ENCODE assay signal across 29 mouse cellular contexts in the genomic region with DNA sequence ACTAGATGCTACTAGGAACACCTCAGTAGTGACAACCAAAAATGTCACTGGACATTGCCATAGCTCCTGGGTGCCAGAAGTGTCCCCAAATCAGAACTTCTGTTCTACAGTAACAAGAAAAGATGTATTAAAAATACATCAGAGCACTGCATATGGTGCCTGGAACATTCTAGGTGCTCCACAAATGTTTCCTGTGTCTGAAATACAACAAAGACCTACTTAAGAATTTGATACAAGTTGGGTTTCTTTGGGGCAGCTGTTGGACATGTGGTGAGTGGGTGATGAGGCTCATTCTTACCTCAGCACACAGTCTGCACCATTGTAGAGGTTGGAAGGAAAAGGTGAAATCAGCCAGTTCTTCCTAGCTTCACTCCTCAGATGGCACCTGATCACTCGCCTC. TPM values are rescaled to one million over a fixed set of nuclear protein-coding genes. Genes with fewer than 3 reads are reported as not detected.
DNase-seq lines count a peak whose midpoint lies in the region; ATAC-seq and TF ChIP-seq lines count a peak whose summit lies in the region.
"Had no signal": no experiment of that assay in that cellular context is flagged by ENCODE, and none has a peak within 500 bp of the region (broad histone marks: within the 10 kb centered on the region; RNA-seq: fewer than 3 reads in every experiment).

No protein-coding gene starts in this region.

- peaks cover 41% of the 10 kb centered on the region for H3K36me3 ChIP-seq in liver, postnatal 0 days (replicated peaks; ENCODE audit: insufficient read depth, low read length)
- peaks cover 57% of the 10 kb centered on the region for H3K36me3 ChIP-seq in liver, embryonic 12.5 days
- peaks cover 5 to 16% of the 10 kb centered on the region in 2 experiments for H3K36me3 ChIP-seq in MEL (ENCODE audit: control insufficient read depth in 1 of 2, insufficient read depth in 2 of 2, low read length in 2 of 2)

- H3K79me2 ChIP-seq in MEL (ENCODE audit: control insufficient read depth, insufficient read depth, low read length, poor library complexity) = peaks cover 3% of the 10 kb centered on the region; the same call in 1 of the 2 replicates

- 85% methylated on average over 1 of the region's 1 CpGs for WGBS in liver, postnatal 0 days (ENCODE audit: insufficient replicate concordance)
- 92% methylated on average over 1 of the region's 1 CpGs for WGBS in liver, embryonic 12.5 days (ENCODE audit: insufficient replicate concordance)

- no peaks in the 10 kb centered on the region for H3K27me3 ChIP-seq in liver, postnatal 0 days (ENCODE audit: insufficient read depth, low read length)
- H3K27me3 ChIP-seq in liver, embryonic 12.5 days (replicated peaks) = no peaks in the 10 kb centered on the region
- no peaks in the 10 kb centered on the region for H3K27me3 ChIP-seq in MEL (ENCODE audit: control insufficient read depth in 1 of 2, insufficient read depth in 2 of 2, low read length in 2 of 2)
- H3K27me3 ChIP-seq: CH12.LX, Patski had no signal

- no peak for TF ChIP-seq RAD21 in MEL (IDR thresholded peaks at IDR 0.05; ENCODE audit: low read depth, low read length)

- TF ChIP-seq POLR2A in MEL (IDR thresholded peaks at IDR 0.05; ENCODE audit: control insufficient read depth in 1 of 2, insufficient read depth in 1 of 2, low read depth in 1 of 2, low read length in 2 of 2, poor library complexity in 1 of 2) = no peak

- peaks cover 36% of the 10 kb centered on the region for H3K4me1 ChIP-seq in liver, postnatal 0 days (ENCODE audit: insufficient read depth)
- H3K4me1 ChIP-seq in liver, embryonic 12.5 days = peaks cover 23% of the 10 kb centered on the region
- no peaks in the 10 kb centered on the region; a peak in 2 of 4 replicates for H3K4me1 ChIP-seq in MEL (ENCODE audit: control insufficient read depth in 1 of 2, insufficient read depth in 2 of 2, low read length in 2 of 2)

- no peak for TF ChIP-seq EP300 in liver, postnatal 0 days (IDR thresholded peaks at IDR 0.05; ENCODE audit: low read depth)
- no peak for TF ChIP-seq EP300 in MEL (IDR thresholded peaks at IDR 0.05; ENCODE audit: low read depth in 1 of 2, low read length in 2 of 2)

- H3K27ac ChIP-seq in liver, postnatal 0 days (ENCODE audit: low read depth) = peak overlapping the region; percentile 71
- H3K27ac ChIP-seq in liver, embryonic 12.5 days = no peak overlapping the region
- no peak overlapping the region for H3K27ac ChIP-seq in MEL (ENCODE audit: control insufficient read depth, low read depth, low read length)

- no peak overlapping the region for H3K4me3 ChIP-seq in liver, postnatal 0 days (ENCODE audit: low read depth, low read length)
- H3K4me3 ChIP-seq in liver, embryonic 12.5 days = no peak overlapping the region
- no peak overlapping the region for H3K4me3 ChIP-seq in MEL (ENCODE audit: control insufficient read depth in 1 of 2, insufficient read depth in 1 of 2, low read depth in 2 of 2, low read length in 2 of 2)

- no peak for TF ChIP-seq CTCF in liver, postnatal 0 days (IDR thresholded peaks at IDR 0.05; ENCODE audit: low read depth)
- TF ChIP-seq CTCF in MEL (IDR thresholded peaks at IDR 0.05 in 2 of 3, conservative IDR thresholded peaks at IDR 0.05 in 1 of 3; ENCODE audit: control insufficient read depth in 1 of 3, insufficient read depth in 1 of 3, low read depth in 2 of 3, low read length in 3 of 3, poor library complexity in 1 of 3, severe bottlenecking in 1 of 3) = no peak

- no peak overlapping the region for H3K4me2 ChIP-seq in liver, postnatal 0 days (ENCODE audit: low read depth, low read length)
- no peak overlapping the region for H3K4me2 ChIP-seq in liver, embryonic 12.5 days

- ATAC-seq in frontal cortex, adult (ENCODE audit: low TSS enrichment) = peak; percentile 54
- ATAC-seq in liver, postnatal 0 days = no peak
- ATAC-seq in liver, embryonic 12.5 days = no peak
- ATAC-seq: activated CD4-positive, CD25-positive, alpha-beta regulatory T cell, adult 4 months; CD4-positive, CD25-positive, alpha-beta regulatory T cell, adult 4 months; Patski had no signal

- no peak for DNase-seq in frontal cortex, adult 2 months (ENCODE audit: extremely low spot score in 1 of 2, low spot score in 1 of 2)
- no peak for DNase-seq in liver, postnatal 0 days
- peak; percentile 6 for DNase-seq in MEL (ENCODE audit: low read depth, low spot score)
- peak; percentile 66 for DNase-seq in brain, adult 2 months (ENCODE audit: low read depth, low spot score)
- DNase-seq in ovary, postnatal 14 days (ENCODE audit: low spot score) = no peak
- DNase-seq in B cell, adult 2 months = no peak
- DNase-seq: adrenal gland, adult 2 months; adrenal gland, adult 8-10 months; adrenal gland, postnatal 10 days; adrenal gland, postnatal 14 days; adrenal gland, postnatal 25 days; adrenal gland, postnatal 36 days; cerebellum, adult 11 months; cerebellum, adult 11-12 months; cerebellum, adult 18-20 months; cerebellum, adult 2 months; cerebellum, adult 8-10 months had no signal

- H3K9ac ChIP-seq in liver, postnatal 0 days (replicated peaks) = no peak overlapping the region
- no peak overlapping the region for H3K9ac ChIP-seq in liver, embryonic 12.5 days
- H3K9ac ChIP-seq in MEL (ENCODE audit: control insufficient read depth, low read depth, low read length, poor library complexity, severe bottlenecking) = no peak overlapping the region

- H3K9me3 ChIP-seq in liver, postnatal 0 days (ENCODE audit: low read length) = no peaks in the 10 kb centered on the region
- no peaks in the 10 kb centered on the region for H3K9me3 ChIP-seq in liver, embryonic 12.5 days (replicated peaks)
- H3K9me3 ChIP-seq in MEL (replicated peaks; ENCODE audit: insufficient read depth, low read length) = no peaks in the 10 kb centered on the region
- H3K9me3 ChIP-seq: G1E had no signal

TF ChIP-seq in MEL, 35 proteins besides CTCF, POLR2A, EP300 and RAD21:
- TF ChIP-seq MYB (IDR thresholded peaks at IDR 0.05; ENCODE audit: low read depth, low read length) = no peak
- TF ChIP-seq JUND (IDR thresholded peaks at IDR 0.05; ENCODE audit: low read depth, low read length) = no peak
- no peak for TF ChIP-seq RCOR1 (IDR thresholded peaks at IDR 0.05; ENCODE audit: low read depth, low read length)
- no peak for TF ChIP-seq SMC3 (IDR thresholded peaks at IDR 0.05; ENCODE audit: low read depth, low read length)
- no peak for TF ChIP-seq GATA1 (IDR thresholded peaks at IDR 0.05; ENCODE audit: low read depth, low read length)
- no peak for TF ChIP-seq GABPA (IDR thresholded peaks at IDR 0.05; ENCODE audit: low read depth, low read length)
- TF ChIP-seq UBTF (IDR thresholded peaks at IDR 0.05; ENCODE audit: borderline replicate concordance, insufficient read depth, low read depth, low read length) = no peak
- no peak for TF ChIP-seq TCF12 (IDR thresholded peaks at IDR 0.05; ENCODE audit: low read depth, low read length)
- TF ChIP-seq ELF1 (IDR thresholded peaks at IDR 0.05; ENCODE audit: low read depth, low read length) = no peak
- no peak for TF ChIP-seq CHD2 (IDR thresholded peaks at IDR 0.05; ENCODE audit: low read length)
- no peak for TF ChIP-seq MAX (IDR thresholded peaks at IDR 0.05; ENCODE audit: low read length)
- no peak for TF ChIP-seq ZC3H11A (IDR thresholded peaks at IDR 0.05; ENCODE audit: low read depth, low read length)
- no peak for TF ChIP-seq ZMIZ1 (IDR thresholded peaks at IDR 0.05; ENCODE audit: low read depth, low read length)
- TF ChIP-seq ZNF384 (IDR thresholded peaks at IDR 0.05; ENCODE audit: low read depth, low read length) = no peak
- TF ChIP-seq ETS1 (IDR thresholded peaks at IDR 0.05; ENCODE audit: low read depth, low read length) = no peak
- no peak for TF ChIP-seq MXI1 (IDR thresholded peaks at IDR 0.05; ENCODE audit: low read depth, low read length)
- no peak for TF ChIP-seq USF2 (IDR thresholded peaks at IDR 0.05; ENCODE audit: borderline replicate concordance in 1 of 2, insufficient read depth in 1 of 2, low read depth in 1 of 2, low read length in 2 of 2)

RNA-seq across cellular contexts. Expression of a gene that starts 5.7 kb away (rescaled TPM):
- 10.3 and 11.6 TPM in 2 replicates for polyA plus RNA-seq in frontal cortex, adult 2 months (2012; rRNA removed)
- 13.1 and 17.3 TPM in 2 replicates for polyA plus RNA-seq in liver, postnatal 0 days (2015; fragmentation: Nextera tagmentation; extraction: Ambion mirVana)
- 7.5 and 7.8 TPM in 2 replicates for polyA plus RNA-seq in liver, embryonic 12.5 days (2016; fragmentation: Nextera tagmentation; extraction: Ambion mirVana)
- total RNA-seq in MEL (2012; rRNA removed) = 6.9 and 8.1 TPM in 2 replicates
- polyA plus RNA-seq in MEL (2012; ENCODE audit: insufficient read depth in 1 of 2, insufficient read length in 2 of 2, low read depth in 1 of 2, low replicate concordance in 2 of 2, missing spikeins in 1 of 2) = 10 to 100 TPM in 1 of 2 experiments, not detected in 1; 11.3 TPM

RNA-seq across cellular contexts. Expression of a gene that starts 8.3 kb away (rescaled TPM):
- polyA plus RNA-seq in frontal cortex, adult 2 months (2012; rRNA removed) = 133 and 138 TPM in 2 replicates
- polyA plus RNA-seq in liver, postnatal 0 days (2015; fragmentation: Nextera tagmentation; extraction: Ambion mirVana) = 148 and 152 TPM in 2 replicates
- polyA plus RNA-seq in liver, embryonic 12.5 days (2016; fragmentation: Nextera tagmentation; extraction: Ambion mirVana) = 124 and 125 TPM in 2 replicates
- total RNA-seq in MEL (2012; rRNA removed) = 146 and 164 TPM in 2 replicates
- 100 to 1,000 TPM in 1 of 2 experiments, not detected in 1; 122 TPM for polyA plus RNA-seq in MEL (2012; ENCODE audit: insufficient read depth in 1 of 2, insufficient read length in 2 of 2, low read depth in 1 of 2, low replicate concordance in 2 of 2, missing spikeins in 1 of 2)

RNA-seq across cellular contexts. Expression of a gene that starts 52.2 kb away (rescaled TPM):
- not detected in 2 replicates for polyA plus RNA-seq in frontal cortex, adult 2 months (2012; rRNA removed)
- not detected in 2 replicates for polyA plus RNA-seq in liver, postnatal 0 days (2015; fragmentation: Nextera tagmentation; extraction: Ambion mirVana)
- polyA plus RNA-seq in liver, embryonic 12.5 days (2016; fragmentation: Nextera tagmentation; extraction: Ambion mirVana) = not detected in 2 replicates
- not detected in 2 replicates for total RNA-seq in MEL (2012; rRNA removed)
- not detected for polyA plus RNA-seq in MEL (2012; ENCODE audit: insufficient read depth in 1 of 2, insufficient read length in 2 of 2, low read depth in 1 of 2, low replicate concordance in 2 of 2, missing spikeins in 1 of 2)
- total RNA-seq: adrenal gland, adult 18-20 months; adrenal gland, adult 2 months; adrenal gland, adult 8-10 months; adrenal gland, postnatal 10 days; adrenal gland, postnatal 14 days; adrenal gland, postnatal 25 days; adrenal gland, postnatal 36 days; adrenal gland, postnatal 4 days; CH12.LX; ES-E14; G1E had no signal
- polyA plus RNA-seq: activated CD4-positive, CD25-positive, alpha-beta regulatory T cell, adult 4 months; adrenal gland, adult 2 months; brain, embryonic 14.5 days; C2C12; CD4-positive, CD25-positive, alpha-beta regulatory T cell, adult 4 months; cerebellum, adult 2 months; G1E; Patski had no signal

RNA-seq across cellular contexts. Expression of a gene that starts 57.1 kb away (rescaled TPM):
- polyA plus RNA-seq in frontal cortex, adult 2 months (2012; rRNA removed) = 38.7 and 44.1 TPM in 2 replicates
- polyA plus RNA-seq in liver, postnatal 0 days (2015; fragmentation: Nextera tagmentation; extraction: Ambion mirVana) = 0.61 and 0.64 TPM in 2 replicates
- polyA plus RNA-seq in liver, embryonic 12.5 days (2016; fragmentation: Nextera tagmentation; extraction: Ambion mirVana) = 1.1 and 1.4 TPM in 2 replicates
- total RNA-seq in MEL (2012; rRNA removed) = not detected in 2 replicates
- not detected for polyA plus RNA-seq in MEL (2012; ENCODE audit: insufficient read depth in 1 of 2, insufficient read length in 2 of 2, low read depth in 1 of 2, low replicate concordance in 2 of 2, missing spikeins in 1 of 2)
- polyA plus RNA-seq: G1E had no signal

Comparison
In these comparisons a context has a peak if more than half of its experiments do, and no peak if none do; other contexts are left out.
1. DNase-seq: peak in MEL (single experiment) and brain, adult 2 months (single experiment); none in frontal cortex, adult 2 months (0 of 2), liver, postnatal 0 days (single experiment), ovary, postnatal 14 days (single experiment) and B cell, adult 2 months (0 of 2).